Mouse (Mus musculus): ENCODE measurements around the gene Gm428.
"Not testable (repeated sequence)": the region's sequence is repeated elsewhere in the genome, so short reads cannot be mapped to it uniquely, and the experiment has no call there.

Gene Gm428

DNA sequence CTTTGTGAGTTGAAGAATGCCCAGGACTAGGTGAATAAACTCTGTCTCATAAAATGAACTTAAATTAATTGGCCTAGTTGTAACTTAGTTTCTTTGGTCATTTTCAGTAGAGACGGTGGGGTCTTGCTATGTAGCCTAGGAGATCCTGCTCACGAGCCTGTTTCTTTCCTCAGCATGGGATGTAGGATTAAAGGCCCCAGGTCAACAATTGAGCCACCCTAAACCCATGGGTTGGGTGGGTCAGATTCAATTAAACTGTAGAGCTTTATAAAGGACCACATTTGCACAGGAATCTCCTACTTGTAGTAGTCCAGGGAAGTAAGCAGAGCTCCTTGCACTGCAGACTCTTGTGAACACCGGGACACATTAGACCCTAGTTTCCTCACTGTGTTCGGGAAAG, at the start of gene Gm428:
Gene Gm428 (plus strand): TSS at position 301 of the 400 bp plus-strand sequence.
- not testable (repeated sequence) for DNase-seq (ENCODE audit: low read depth)

DNA sequence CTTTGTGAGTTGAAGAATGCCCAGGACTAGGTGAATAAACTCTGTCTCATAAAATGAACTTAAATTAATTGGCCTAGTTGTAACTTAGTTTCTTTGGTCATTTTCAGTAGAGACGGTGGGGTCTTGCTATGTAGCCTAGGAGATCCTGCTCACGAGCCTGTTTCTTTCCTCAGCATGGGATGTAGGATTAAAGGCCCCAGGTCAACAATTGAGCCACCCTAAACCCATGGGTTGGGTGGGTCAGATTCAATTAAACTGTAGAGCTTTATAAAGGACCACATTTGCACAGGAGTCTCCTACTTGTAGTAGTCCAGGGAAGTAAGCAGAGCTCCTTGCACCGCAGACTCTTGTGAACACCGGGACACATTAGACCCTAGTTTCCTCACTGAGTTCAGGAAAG, 45.5 kb upstream of the Gm428 start, which contains the start of gene Gm11236:
Gene Gm11236 (plus strand): TSS at position 301 of the 400 bp plus-strand sequence.
- DNase-seq (ENCODE audit: low read depth): not testable (repeated sequence)

DNA sequence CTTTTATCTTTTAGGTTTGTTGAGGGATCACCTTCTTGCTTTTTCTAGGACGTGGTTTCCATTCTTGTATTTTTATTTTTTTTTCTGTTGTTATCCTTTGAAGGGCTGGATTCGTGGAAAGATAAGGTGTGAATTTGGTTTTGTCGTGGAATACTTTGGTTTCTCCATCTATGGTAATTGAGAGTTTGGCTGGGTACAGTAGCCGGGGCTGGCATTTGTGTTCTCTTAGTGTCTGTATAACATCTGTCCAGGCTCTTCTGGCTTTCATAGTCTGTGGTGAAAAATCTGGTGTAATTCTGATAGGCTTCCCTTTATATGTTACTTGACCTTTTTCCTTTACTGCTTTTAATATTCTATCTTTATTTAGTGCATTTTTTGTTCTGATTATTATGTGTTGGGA, 21.5 kb upstream of the Gm428 start:
- not testable (repeated sequence) for DNase-seq (ENCODE audit: low read depth)

DNA sequence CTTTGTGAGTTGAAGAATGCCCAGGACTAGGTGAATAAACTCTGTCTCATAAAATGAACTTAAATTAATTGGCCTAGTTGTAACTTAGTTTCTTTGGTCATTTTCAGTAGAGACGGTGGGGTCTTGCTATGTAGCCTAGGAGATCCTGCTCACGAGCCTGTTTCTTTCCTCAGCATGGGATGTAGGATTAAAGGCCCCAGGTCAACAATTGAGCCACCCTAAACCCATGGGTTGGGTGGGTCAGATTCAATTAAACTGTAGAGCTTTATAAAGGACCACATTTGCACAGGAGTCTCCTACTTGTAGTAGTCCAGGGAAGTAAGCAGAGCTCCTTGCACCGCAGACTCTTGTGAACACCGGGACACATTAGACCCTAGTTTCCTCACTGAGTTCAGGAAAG, 15.3 kb upstream of the Gm428 start, which contains the start of gene Gm11239:
Gene Gm11239 (plus strand): TSS at position 301 of the 400 bp plus-strand sequence.
- not testable (repeated sequence) for DNase-seq (ENCODE audit: low read depth)

DNA sequence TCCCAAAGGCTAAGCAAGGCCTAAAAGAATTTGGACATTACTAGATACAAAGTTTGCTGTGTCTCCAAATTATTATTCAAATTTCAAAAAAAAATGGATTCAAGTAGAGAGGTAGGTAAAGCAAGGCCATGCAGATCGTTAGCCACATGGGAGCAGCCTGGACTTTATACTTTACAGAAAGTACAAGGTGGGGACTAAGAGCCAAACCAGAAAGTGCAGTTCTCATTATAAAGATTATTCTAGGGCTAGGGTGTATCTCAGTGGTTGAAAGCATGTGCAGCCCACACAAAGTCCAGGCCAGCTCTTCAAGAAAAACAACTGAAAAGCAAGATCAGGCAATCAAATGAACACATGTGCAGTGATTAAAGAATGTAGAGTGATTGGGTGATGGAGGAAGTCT, 35.4 kb downstream of the Gm428 start:
- no peak for DNase-seq (ENCODE audit: low read depth)

DNA sequence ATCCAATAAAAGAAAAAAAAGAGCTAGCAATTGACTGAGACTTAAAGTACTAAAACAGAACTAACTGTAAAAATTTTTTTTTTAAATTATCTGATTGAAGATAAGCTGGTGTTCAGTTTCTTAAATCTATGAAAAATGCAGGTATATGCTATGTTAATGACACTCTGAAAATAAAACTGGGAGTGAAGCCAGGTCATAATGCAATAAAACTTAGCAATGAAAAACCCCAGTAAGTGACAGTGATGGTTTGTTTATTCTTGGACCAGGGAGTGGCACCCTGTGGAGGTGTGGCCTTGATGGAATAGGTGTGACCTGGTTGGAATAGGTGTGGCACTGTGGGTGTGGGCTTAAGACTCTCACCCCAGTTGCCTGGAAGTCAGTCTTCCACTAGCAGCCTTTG, 36.5 kb downstream of the Gm428 start:
- DNase-seq (ENCODE audit: low read depth): no peak

Data from naive thymus-derived CD4-positive, alpha-beta T cell, adult 2 months (primary cell).